Mouse (Mus musculus): Measurements from ENCODE around the gene Cdc37.

Cdc37 gene

GRCm38 (mm10) chr9:21167140-21168097 is 17.6 kb upstream of the Cdc37 start:
- DNase-seq = peak; percentile 65 to 71

DNA sequence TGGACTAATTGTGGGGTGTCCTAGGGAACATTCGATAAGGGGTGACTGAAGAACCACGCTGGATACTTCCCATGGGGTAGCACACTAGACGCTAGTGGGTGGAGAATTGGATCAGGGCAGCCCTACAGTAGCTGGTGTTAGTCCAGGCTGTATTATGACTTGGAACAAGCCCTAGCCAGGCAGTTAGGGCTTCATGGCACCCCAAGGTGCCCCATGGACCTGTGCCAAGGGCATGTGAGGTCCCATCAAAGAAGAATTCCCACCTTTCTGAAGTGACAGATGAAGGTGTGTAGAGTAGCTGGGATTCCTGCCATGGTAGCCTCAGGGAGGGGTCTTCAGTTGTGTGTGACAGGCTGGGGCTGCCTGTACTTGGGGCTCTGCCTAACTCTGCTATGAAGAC is 16.7 kb upstream of the Cdc37 start:
- DNase-seq = no peak

GRCm38 (mm10) chr9:21165952-21166451 is 16.2 kb upstream of the Cdc37 start:
- peak in 1 of 2 experiments; percentile 68 for DNase-seq

GRCm38 (mm10) chr9:21165041-21165951 is 15.5 kb upstream of the Cdc37 start, which contains the start of gene Pde4a:
Pde4a (plus strand) TSS chr9:21165714.
- DNase-seq = peak in 1 of 2 experiments; percentile 51

DNA sequence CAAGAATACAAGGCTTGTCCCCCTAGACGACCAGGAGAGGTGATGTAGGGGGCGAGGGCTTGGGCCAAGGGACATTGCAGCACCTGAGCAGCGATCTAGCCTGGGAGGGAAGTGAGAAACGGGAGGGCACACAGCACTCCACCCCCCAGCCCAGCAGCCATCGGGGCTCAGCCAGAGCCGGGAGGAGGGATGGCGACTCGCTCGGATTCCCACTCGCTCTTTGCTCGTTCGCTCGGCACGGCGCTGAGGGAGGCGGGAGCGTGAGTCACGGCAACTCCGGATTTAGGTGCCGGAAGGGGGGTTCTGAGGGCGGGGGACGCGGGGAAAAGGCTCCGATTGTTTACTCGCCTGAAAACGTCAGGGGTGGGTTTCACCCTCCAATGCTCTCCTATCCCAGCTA is 14.3 kb upstream of the Cdc37 start:
- DNase-seq = peak in 1 of 2 experiments; percentile 43

DNA sequence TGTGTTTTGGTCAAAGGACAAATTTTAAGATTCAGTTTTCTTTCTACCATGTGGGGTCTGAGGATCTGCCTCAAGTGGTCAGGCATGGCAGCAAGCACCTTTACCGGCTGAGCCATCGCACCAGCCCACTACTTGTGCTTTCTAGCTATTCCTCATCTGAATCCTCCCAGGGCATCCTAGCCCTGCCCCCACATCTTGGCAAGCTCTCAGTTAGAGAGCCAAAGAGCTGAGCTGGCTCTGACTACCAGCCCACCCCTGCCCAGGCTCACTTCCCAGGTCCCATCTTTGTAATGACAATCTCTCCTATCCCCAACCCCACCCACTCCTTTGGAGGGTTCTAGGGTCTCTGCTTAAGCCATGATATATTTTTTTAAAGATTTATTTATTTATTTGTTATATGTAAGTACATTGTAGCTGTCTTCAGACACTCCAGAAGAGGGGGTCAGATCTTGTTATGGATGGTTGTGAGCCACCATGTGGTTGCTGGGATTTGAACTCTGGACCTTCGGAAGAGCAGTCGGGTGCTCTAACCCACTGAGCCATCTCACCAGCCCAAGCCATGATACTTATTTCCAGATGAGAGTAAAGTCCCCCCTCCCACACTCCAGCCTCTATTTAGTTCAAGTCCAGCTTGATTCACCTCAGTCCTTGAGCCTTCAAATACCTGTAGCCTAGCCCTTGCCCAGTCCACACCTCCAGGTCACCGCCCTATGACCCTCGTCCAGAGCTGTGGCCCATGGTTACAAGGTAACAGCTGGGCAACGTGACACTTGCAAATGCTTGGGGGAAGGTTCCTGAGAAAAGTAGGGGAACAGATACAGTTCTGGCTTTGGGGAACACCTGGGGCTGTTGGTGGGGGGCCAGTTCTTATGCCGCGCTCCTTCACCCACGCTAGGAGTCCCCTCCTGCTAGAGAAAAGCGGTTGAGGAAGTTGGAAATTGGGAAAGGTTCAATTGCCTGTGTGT is 13.6 kb upstream of the Cdc37 start:
- peak in 1 of 2 experiments; percentile 46 for DNase-seq

- peak; percentile 84 to 91 for DNase-seq
These were observed 11.6 kb upstream of the Cdc37 start for GRCm38 (mm10) chr9:21161209-21161909.

- no peak for DNase-seq
These were observed 5.0 kb upstream of the Cdc37 start for GRCm38 (mm10) chr9:21154787-21155186.

DNA sequence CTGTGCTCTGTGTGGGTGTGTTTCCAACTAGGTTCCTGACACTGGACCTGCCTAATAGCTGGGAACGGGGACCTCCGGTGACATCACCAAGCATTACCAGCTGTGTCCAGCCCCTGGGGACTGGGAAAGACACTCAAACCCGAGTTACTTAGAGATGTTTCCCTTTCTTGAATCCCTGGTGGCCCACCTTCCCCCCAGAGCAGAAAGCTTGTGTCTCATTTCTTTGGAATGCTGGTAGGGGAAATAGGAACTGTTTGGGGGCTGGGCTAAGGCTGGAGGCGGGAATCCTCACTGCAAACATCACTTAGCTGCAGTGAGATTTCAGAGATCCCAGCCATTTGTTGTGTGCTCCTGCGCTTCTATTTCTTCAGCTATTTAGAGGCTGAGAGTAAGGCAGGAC is 4.1 kb upstream of the Cdc37 start:
- no peak for DNase-seq

DNA sequence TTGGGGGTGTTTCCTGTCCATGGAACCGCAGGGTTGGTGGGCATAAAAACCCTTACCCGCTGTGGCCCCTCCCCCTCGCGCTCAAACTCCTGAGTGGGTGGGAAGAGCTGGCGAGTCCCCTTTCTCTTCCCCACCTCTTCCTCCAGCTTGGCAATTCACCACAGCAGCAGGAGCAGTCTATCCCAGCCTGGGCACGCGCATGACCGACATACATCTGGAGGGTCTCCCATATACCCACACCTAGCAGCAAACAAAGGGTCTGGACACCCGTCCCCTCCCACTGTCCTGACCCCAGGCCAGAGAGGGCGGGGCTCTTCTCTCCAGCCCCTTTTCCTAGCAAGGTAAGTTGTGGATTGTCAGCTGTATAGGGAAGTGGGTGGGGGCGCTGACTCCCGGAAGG is 3.5 kb upstream of the Cdc37 start:
- no peak for DNase-seq

GRCm38 (mm10) chr9:21152715-21153114 is 2.9 kb upstream of the Cdc37 start:
- peak; percentile 50 to 75 for DNase-seq

DNA sequence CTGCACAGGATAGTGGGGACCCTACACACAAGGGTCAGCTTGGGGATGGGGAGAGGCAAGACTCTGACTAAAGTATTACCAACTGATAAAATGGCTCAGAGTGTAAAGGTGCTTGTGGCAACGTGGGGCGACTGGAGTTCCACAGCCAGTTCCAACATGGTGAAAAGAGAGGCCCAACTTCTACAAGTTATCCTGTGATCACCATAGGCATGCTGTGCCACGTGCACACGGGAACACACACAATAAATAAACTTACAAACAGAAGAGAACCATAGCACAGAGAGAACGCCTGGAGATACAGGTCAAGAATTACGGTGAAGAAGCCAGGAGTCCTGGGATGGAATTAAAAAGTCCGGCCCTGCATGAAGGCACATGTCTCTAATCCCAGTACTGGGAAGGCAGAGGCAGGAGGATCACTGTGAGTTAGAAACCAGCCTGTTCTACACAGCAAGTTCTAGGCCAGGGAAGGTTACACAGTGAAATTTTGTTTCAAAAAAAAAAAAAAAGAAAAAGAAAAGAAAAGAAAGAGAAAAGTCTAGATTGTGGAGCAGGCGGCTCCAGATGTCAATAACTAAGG is 617 bp downstream of the Cdc37 start:
- DNase-seq = no peak

GRCm38 (mm10) chr9:21148427-21148826 is 1.4 kb downstream of the Cdc37 start:
- DNase-seq = no peak

DNA sequence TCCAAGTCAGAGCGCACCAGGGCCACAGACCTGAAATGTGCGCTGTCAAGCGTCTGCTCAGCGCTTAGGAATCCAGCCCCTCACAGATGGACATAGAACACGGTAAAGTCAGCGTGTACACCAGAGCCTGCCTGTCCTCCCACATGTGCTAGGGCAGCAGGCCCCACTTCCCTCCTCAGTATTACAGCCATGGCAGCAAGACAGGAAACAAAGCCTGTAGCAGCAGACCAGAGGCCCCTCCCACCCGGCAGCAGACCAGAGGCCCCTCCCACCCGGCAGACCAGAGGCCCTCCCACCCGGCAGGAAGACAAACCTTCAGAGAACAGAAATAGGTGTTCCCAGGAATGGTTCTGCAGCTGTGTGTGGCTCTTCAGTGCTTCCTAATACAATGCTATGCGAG is 3.1 kb downstream of the Cdc37 start:
- DNase-seq = peak; percentile 40 to 71

DNA sequence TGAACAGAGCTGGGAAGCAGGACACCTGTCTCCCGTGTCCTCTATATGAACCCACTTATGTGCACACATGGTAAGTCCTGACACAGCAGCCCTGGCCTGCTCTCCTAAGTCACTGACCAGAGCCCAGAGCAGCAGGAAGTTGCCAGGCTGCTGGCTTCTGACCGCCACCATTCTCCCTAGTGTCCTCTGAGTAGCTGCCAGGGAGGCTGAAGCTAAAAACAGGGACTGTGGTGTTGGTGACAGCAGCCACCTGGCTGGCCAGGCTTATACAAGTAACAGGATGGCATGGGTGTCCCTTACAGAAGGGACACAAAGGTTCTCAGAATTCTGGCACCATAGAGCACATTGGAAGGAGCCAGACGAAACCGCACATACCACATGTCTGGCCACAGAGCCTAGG is 4.4 kb downstream of the Cdc37 start:
- no peak for DNase-seq

GRCm38 (mm10) chr9:21144361-21144760 is 5.4 kb downstream of the Cdc37 start:
- no peak for DNase-seq

DNA sequence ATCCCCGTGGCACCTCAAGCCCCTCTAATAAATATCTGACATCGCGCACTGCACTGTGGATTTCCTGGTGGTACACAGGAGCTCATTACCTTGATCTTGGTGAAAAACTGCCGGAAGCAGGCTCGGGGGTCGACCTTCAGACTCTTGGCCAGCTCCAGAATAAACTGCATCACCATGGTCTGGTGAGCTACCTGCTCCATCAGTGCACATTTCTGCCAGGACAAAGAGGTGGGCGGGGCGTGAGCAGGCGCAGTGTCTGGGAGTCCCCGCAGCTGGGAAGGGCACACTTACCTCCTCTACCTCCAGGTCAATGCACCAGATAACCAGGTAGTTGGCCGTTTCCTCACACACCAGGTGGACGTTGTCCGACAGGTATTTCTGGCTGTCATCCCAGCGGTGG is 7.9 kb downstream of the Cdc37 start:
- no peak for DNase-seq

DNA sequence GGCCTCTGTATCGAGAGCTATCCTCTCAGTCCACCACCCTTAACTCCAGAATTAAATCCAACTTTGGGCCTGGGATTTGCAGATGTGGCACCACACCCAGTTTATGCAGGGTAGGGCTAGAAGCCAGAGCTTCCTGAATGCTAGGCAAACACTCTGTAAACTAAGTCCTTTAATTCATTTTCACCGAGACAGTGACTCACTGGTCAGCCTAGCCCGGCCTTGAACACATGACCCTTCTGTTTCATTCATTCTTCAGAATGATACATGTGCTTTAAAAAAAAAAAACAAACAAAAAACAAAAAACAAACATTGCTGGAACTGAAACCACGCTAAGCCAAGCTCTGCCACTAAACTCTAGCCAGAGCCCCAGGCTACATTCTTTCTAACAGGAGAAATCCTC is 11.4 kb downstream of the Cdc37 start:
- no peak for DNase-seq

GRCm38 (mm10) chr9:21137229-21137628 is 12.6 kb downstream of the Cdc37 start:
- DNase-seq = peak; percentile 71 to 85

- peak; percentile 37 to 45 for DNase-seq
These were observed 13.4 kb downstream of the Cdc37 start for GRCm38 (mm10) chr9:21136401-21136800.

DNA sequence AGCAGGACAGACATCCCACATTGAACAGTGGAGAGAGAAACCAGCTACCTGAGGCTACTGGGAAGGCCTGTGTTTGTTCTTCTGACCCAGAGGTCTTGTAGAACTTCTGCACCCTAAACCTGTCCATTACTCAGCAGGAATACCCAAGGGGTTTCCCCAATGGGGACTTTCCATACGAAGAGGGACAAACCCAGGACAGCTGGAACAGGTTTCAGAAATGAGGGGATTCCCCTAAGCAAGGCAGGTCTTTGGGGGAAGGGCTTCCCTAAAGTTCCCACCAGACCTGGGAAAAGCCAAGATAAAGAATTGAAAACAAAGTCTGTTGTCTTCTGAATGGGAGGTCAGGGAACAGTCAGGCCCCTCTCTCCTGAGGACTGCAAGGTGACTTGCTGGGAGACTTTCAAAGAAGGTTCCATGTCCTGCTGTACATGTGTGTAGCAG is 13.8 kb downstream of the Cdc37 start:
- DNase-seq = no peak
